Mouse (Mus musculus): Measurements from ENCODE around the gene Tia1.
"Not testable (repeated sequence)": the region's sequence is repeated elsewhere in the genome, so short reads cannot be mapped to it uniquely, and the experiment has no call there.

Gene Tia1

DNA sequence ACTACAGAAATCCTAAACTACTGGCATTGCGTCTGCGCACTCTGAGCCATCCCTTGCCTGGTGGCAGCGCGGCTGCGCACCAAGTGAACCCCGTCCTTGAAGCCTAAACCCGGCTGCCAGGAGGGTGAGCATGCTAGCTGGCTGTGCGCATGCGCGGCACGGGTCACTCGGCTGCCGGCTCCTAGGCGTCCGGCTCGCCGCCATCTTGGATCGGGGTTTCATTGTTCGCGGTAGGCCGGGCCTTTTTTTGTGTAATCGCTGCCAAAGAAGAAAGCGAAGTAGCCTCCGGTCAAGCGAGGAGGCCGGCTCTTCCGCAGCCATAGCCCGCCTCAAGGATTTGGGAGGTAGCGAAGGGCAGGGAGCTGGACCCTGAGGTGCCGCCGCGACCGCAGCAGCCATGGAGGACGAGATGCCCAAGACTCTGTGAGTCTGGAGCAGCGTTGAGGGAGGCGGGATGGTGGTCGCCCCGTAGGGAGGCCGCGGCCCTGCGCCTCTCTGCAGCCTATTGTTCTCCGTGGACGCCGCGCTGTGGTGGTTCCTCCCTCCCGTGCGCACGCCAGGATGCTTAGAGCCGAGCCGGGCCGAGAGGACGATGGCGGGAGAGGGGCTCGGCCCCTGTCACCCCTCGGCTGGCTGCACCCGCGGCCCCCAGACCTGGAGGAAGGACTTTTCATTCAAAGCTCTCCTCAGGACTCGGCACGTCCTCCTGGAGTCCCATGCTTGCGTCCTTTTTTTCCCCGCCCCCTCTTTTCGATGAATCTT lies at the start of gene Tia1:
Tia1 (plus strand) TSS at position 120 of the 762 bp plus-strand sequence.
- DNase-seq (ENCODE audit: low spot score in 2 of 2) = peak; percentile 84 to 96

GRCm38 (mm10) chr6:86354948-86355347 lies 49.1 kb upstream of the Tia1 start:
- no peak for DNase-seq (ENCODE audit: low spot score in 2 of 2)

GRCm38 (mm10) chr6:86356956-86357355 lies 47.1 kb upstream of the Tia1 start:
- no peak for DNase-seq (ENCODE audit: low spot score in 2 of 2)

- no peak for DNase-seq (ENCODE audit: low spot score in 2 of 2)
Observed at GRCm38 (mm10) chr6:86360691-86361090, 43.3 kb upstream of the Tia1 start.

DNA sequence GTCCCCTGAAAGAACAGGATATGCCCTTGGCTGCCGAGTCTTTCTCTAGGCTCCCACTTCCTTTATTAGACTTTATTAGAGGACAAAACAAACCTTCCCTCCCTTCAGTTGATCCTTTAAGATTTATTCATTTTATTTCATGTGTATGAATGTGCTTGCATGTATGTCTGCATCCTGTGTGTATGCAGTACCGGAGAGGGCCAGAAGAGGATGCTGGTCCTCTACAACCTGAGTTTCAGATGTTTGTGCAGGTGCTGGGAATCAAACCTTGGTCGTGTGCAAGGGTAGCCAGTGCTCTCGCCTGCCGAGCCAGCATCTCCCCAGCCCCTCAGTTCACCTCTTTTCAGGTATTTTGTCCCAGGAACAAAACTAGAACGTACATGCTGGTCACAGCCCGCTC lies 42.6 kb upstream of the Tia1 start:
- no peak for DNase-seq (ENCODE audit: low spot score in 2 of 2)

DNA sequence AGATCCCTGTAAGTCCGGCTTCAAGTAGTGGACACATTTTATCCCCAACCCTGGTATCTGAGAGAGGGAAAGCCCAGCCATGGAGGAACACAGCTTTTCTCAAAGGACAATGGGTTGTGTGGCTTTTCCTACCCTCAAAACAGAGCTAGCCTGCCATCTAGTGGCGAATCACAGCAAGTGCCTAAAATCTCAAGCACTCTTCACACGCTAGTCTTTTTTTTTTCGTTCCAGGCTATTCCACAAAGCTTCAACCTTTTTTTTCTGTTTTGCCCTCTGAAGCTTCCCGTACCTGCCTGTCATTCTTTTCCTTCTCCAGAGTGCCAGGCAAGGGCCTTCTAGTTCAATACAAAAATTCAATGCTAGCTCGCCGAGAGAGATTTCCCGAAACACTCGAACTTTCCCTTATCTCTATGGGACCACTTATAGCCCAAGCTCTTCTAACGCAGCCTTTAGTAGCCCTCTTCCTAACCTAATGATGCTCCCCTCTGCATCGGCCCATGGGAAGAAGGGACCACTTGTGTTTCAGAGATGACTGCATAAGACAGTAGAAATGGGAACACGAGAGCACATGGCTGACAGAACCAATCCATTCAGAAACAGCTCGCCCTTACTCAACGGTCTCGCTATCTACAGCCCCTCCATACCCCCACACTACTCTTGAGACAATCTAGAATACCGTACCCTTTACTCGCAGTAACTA lies 39.4 kb upstream of the Tia1 start:
- peak; percentile 55 to 67 for DNase-seq (ENCODE audit: low spot score in 2 of 2)

DNA sequence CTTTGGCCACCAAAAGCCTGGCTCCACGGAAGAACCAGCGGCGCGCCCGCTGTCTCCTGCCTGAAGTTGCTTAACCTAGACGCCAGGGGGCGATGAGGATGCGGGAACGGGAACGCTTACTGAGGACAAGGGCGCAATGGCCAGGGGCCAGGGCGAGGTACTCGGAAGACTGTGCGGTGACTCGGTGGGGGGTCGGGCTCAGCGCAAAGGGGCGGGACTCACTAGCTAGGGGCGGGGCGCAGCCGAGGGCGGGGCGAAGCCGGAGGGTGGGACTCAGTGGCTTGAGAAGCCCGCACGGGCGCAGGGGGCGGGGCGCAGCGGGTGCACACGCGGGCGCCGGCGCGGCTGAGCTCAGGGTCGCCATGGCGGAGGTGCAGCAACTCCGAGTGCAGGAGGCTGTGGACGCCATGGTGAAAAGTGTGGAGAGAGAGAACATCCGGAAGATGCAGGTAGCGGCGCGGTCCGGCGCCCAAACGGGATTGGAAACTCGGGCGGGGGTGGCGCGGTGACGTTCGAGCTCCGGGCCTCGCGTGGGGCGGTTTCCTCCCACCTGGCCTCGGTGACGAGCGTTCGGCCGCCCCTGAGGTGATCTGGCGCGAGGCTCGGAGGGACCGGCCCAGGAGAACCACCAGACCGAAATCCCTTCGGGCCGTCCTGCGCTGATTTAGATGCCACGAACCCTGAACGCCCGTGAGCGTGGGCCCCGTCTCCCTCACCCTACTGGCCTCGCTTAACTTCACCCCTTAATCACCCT lies 38.5 kb upstream of the Tia1 start, which contains the start of gene Fam136a:
Fam136a (plus strand) TSS at position 276 of the 754 bp plus-strand sequence.
- DNase-seq (ENCODE audit: low spot score in 2 of 2) = peak; percentile 66 to 88

GRCm38 (mm10) chr6:86366125-86366852 lies 37.7 kb upstream of the Tia1 start:
- DNase-seq (ENCODE audit: low spot score in 2 of 2) = no peak

DNA sequence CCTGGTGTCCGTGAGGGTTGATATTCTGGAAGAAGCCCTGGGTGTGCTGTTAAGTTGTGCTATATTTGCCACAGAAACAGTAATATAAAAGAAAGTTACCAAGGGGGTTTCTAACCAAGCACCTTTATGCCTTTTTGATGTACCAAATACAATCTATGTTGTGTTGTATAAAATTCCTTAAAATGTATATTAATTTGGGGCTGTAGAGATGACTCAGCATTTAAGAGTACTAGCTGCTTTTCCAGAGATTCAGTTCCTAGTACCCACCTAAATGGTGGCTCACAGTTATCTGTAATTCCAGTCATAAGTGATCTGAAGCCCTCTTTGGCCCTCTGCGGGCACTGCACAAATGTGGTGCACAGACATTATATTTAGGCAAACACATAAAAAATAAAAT lies 37.2 kb upstream of the Tia1 start:
- DNase-seq (ENCODE audit: low spot score in 2 of 2) = no peak

- DNase-seq (ENCODE audit: low spot score in 2 of 2) = no peak
Observed at GRCm38 (mm10) chr6:86368479-86368878, 35.5 kb upstream of the Tia1 start.

- DNase-seq (ENCODE audit: low spot score in 2 of 2) = no peak
Observed at GRCm38 (mm10) chr6:86370093-86370713, 33.8 kb upstream of the Tia1 start.

- DNase-seq (ENCODE audit: low spot score in 2 of 2) = no peak
Observed at GRCm38 (mm10) chr6:86370764-86371339, 33.2 kb upstream of the Tia1 start, which contains the start of gene Snrpg. Gene Snrpg (plus strand): TSS chr6:86371304.

- DNase-seq (ENCODE audit: low spot score in 2 of 2) = peak; percentile 94
Observed at GRCm38 (mm10) chr6:86371340-86371911, 32.6 kb upstream of the Tia1 start.

DNA sequence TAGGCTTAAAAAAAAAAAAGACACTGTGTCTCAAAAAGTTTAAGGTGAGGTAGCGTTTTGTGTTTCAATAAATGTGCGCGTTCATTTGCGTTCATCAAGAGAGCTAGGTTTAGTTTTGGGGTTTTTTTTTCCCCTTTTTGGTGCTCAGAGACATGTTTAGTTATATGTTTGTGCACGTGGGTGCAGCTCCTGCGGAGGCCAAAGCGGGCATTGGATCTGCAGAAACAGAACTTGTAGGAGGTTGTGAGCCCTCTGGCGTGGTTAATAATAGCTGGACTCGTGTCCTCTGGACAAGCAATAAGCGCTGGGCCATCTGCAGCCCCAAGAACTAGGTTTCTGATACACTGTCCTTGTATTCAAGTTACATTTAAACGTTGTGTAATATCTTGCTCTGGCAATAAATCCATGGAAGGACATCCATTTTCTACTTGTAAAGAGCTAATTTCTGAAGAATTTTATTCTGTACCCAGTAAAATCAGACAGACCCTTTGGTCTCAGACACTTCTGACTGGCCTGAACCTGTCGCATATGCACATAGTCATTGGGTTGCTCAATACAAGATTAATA lies 32.0 kb upstream of the Tia1 start:
- DNase-seq (ENCODE audit: low spot score in 2 of 2) = no peak

- DNase-seq (ENCODE audit: low spot score in 2 of 2) = no peak
Observed at GRCm38 (mm10) chr6:86373556-86373955, 30.5 kb upstream of the Tia1 start.

- DNase-seq (ENCODE audit: low spot score in 2 of 2) = no peak
Observed at GRCm38 (mm10) chr6:86378341-86378740, 25.7 kb upstream of the Tia1 start.

DNA sequence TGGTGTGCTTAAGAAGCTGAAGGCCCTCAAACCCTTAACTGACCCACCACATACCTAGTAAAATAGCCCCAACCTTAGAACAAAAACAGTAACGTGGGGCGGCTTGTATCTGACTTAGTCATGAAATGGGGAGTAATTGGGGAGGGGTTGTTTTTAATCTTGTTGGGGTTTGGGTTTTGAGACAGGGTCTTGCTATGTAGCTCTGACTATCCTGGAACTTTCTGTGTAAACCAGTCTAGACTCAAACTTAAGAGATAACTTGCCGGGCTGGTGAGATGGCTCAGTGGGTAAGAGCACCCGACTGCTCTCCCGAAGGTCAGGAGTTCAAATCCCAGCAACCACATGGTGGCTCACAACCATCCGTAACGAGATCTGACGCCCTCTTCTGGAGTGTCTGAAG lies 23.9 kb upstream of the Tia1 start:
- not testable (repeated sequence) for DNase-seq (ENCODE audit: low spot score in 2 of 2)

GRCm38 (mm10) chr6:86382551-86382950 lies 21.5 kb upstream of the Tia1 start:
- no peak for DNase-seq (ENCODE audit: low spot score in 2 of 2)

- DNase-seq (ENCODE audit: low spot score in 2 of 2) = no peak
Observed at GRCm38 (mm10) chr6:86383370-86383769, 20.6 kb upstream of the Tia1 start.

GRCm38 (mm10) chr6:86384692-86385091 lies 19.3 kb upstream of the Tia1 start:
- no peak for DNase-seq (ENCODE audit: low spot score in 2 of 2)
